Mouse (Mus musculus) stomach, embryonic 15.5 days (tissue): ENCODE data around the gene Syf2. TPM values are rescaled to one million over a fixed set of nuclear protein-coding genes. Genes with fewer than 3 reads are reported as not detected.

Experiments
- ATAC-seq: fragments of 200-750 bp; cut with Nextera tagmentation; 2 replicates; pipeline ENCODE4 v1.8.0; 2017; ENCODE audit warnings: low read depth, moderate number of reproducible peaks, moderate TSS enrichment; ENCODE audit not compliant: insufficient read depth, low FRiP score
- H3K27ac ChIP-seq: fragments of 300-500 bp; sonication (generic); 2 replicates; pipeline ENCODE4 v1.5.1; 2015; ENCODE audit warnings: mild to moderate bottlenecking, inconsistent platforms
- H3K27me3 ChIP-seq: fragments of 300-500 bp; sonication (generic); replicated peaks from 2 replicates; pipeline ENCODE4 v1.6.1; 2015; ENCODE audit warnings: inconsistent platforms
- H3K36me3 ChIP-seq: fragments of 300-500 bp; sonication (generic); 2 replicates; pipeline ENCODE4 v1.6.1; 2015; ENCODE audit warnings: inconsistent platforms
- H3K4me1 ChIP-seq: fragments of 300-500 bp; sonication (generic); 2 replicates; pipeline ENCODE4 v1.6.1; 2015; ENCODE audit warnings: inconsistent platforms
- H3K4me2 ChIP-seq: fragments of 300-500 bp; sonication (generic); 2 replicates; pipeline ENCODE4 v1.6.1; 2015; ENCODE audit warnings: mild to moderate bottlenecking, inconsistent platforms
- H3K4me3 ChIP-seq: fragments of 300-500 bp; sonication (generic); replicated peaks from 2 replicates; pipeline ENCODE4 v1.5.1; 2015; ENCODE audit warnings: inconsistent platforms
- H3K9ac ChIP-seq: fragments of 300-500 bp; sonication (generic); 2 replicates; pipeline ENCODE4 v1.6.1; 2015; ENCODE audit warnings: inconsistent platforms
- H3K9me3 ChIP-seq: fragments of 300-500 bp; sonication (generic); 2 replicates; pipeline ENCODE4 v1.6.1; 2016; ENCODE audit warnings: inconsistent platforms
- WGBS: fragments of 180-500 bp; shearing (Covaris S2); methylation state at CpG from one replicate; pipeline ENCODE4 v1.1.7; 2015; 5-methylcytosine and 5-hydroxymethylcytosine counted together
- polyA plus RNA-seq: library from polyadenylated mRNA; unstranded; fragments of >200 nt; fragmentation: Nextera tagmentation; extraction: Ambion mirVana; gene quantifications from 2 replicates; pipeline ENCODE4 v1.2.1, GENCODE M21; 2015

Syf2 gene
- polyA plus RNA-seq, 1 experiment from 2014 or later = 70.2 TPM

DNA sequence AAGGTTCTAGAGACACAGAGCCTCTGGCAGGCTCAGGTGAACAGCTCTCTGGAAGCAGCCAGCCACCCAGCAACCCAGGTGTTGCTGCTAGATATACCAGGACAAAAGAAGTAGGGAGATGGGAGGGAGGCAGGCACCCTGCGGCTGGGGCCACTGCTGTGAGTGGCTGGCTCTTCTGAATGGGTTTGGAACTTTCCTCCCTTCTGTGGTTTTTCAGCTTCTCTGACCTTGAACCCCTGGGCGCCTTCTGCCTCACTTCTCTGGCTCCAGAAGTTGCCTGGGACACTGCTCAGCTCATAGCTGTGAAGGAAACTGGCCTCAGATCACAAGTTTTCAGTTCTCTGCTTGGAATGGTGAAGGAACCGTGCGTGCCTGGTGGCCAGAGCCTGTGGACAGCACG lies 52.4 kb downstream of the Syf2 start:
- H3K27ac ChIP-seq = no peak overlapping the region
- H3K9ac ChIP-seq = no peak overlapping the region
- 50% methylated on average over 5 of the region's 5 CpGs for WGBS
- no peaks in the 10 kb centered on the region for H3K9me3 ChIP-seq
- ATAC-seq = no peak
- H3K27me3 ChIP-seq = no peaks in the 10 kb centered on the region
- H3K4me2 ChIP-seq = no peak overlapping the region
- no peak overlapping the region for H3K4me3 ChIP-seq
- no peaks in the 10 kb centered on the region for H3K36me3 ChIP-seq
- no peaks in the 10 kb centered on the region for H3K4me1 ChIP-seq

DNA sequence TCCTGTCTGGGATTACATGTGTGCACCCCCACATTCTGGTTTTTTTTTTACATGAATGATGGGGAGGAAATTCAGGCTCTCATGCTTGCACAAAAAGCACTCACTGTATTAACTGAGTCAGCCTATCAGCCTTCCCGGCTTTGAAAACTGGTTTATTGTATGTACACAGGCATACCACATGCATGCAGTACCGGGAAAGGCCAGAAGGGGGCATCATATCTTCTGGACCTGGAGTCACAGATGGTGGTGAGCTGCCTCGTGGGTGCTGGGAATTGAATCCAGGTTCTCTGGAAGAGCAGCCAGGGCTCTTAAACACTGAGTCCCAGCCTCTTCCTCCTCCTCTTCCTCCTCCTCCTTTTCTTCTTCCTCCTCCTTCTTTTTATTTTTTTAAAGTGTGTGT lies 53.9 kb downstream of the Syf2 start:
- no peak for ATAC-seq
- no peaks in the 10 kb centered on the region for H3K27me3 ChIP-seq
- no peaks in the 10 kb centered on the region for H3K36me3 ChIP-seq
- no peaks in the 10 kb centered on the region for H3K4me1 ChIP-seq
- H3K4me2 ChIP-seq = no peak overlapping the region
- no peaks in the 10 kb centered on the region for H3K9me3 ChIP-seq
- H3K9ac ChIP-seq = no peak overlapping the region
- WGBS = 65% methylated on average over 3 of the region's 3 CpGs
- no peak overlapping the region for H3K27ac ChIP-seq
- no peak overlapping the region for H3K4me3 ChIP-seq

DNA sequence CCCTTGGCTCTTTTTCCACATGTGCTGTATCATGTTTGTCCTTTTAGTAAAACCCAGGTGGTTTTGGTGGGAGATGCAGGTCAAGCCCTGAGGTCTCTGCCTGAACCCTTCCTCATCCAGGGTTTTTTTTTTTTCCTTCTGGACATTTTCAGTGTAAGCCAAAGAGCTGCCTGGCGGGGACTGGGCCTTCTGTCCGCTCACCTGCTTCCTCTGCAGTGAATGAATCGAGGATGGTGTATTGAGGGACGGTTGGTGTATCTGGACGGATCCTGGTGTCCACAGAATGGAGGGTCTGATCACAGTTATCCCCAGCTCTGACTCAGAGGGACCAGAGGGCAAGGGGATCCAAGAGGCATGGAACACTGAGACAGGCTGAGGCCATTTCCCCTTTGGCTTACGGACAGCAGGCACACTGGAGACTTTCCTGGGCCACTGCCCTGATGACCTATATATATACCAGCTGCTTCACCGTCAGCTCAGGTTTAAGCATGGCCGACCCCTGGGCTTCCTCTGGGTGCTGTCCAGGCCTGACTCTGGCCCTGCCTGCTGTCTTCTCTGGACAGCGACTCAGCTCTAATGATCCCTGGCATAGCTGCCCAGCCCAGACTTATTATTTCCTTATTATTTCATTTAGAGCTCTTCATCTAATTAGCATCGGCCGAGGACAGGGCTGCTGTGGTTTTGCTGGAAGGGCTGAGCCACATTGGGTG lies 55.1 kb downstream of the Syf2 start:
- Histone ChIP-seq H3K4me3 (no peak overlapping the region), H3K9ac (no peak overlapping the region), H3K36me3 (no peaks in the 10 kb centered on the region), H3K4me2 (no peak overlapping the region), H3K4me1 (no peaks in the 10 kb centered on the region), H3K9me3 (no peaks in the 10 kb centered on the region), H3K27me3 (no peaks in the 10 kb centered on the region), H3K27ac (no peak overlapping the region)
- WGBS = 76% methylated on average over 11 of the region's 11 CpGs
- ATAC-seq = no peak

DNA sequence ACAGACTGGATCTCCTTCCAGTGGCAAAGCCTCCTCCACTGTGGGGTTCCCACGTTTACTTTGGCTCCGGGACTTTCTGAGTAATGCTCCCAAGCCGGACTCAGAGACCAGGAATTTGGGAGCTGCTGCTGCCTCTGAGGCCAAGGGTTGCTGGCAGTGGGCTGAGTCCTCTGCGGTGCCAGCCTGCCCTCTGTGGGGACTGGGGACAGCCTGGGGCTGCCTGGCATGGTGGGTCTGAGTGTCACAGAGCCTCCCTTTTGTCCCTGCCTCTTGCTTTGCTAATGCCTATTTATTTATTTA lies 55.6 kb downstream of the Syf2 start:
- H3K36me3 ChIP-seq = no peaks in the 10 kb centered on the region
- H3K9ac ChIP-seq = no peak overlapping the region
- H3K27me3 ChIP-seq = no peaks in the 10 kb centered on the region
- no peak overlapping the region for H3K4me3 ChIP-seq
- H3K4me2 ChIP-seq = no peak overlapping the region
- 56% methylated on average over 4 of the region's 4 CpGs for WGBS
- H3K27ac ChIP-seq = no peak overlapping the region
- no peaks in the 10 kb centered on the region for H3K4me1 ChIP-seq
- H3K9me3 ChIP-seq = no peaks in the 10 kb centered on the region
- ATAC-seq = no peak

DNA sequence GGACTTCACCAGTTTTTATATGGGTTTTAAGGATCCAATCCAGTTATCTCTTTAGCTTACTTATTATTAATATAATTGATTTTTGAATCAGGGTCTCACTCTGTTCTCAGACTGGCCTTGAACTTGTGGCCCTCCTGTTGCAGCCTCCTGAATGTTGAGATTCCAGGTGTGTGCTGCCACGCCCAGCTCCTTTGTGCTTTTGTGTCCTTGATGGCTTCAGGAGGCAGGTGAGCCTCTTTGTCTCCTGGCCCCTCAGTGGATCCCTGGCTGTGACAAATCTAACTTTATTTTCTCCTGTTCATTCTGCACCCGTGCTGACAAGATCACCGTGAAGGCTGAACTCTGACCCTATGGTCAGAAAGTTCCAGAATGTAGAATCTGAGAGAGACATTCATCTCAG lies 56.3 kb downstream of the Syf2 start:
- WGBS = 78% methylated on average over 3 of the region's 3 CpGs
- no peaks in the 10 kb centered on the region for H3K4me1 ChIP-seq
- H3K9me3 ChIP-seq = no peaks in the 10 kb centered on the region
- H3K4me2 ChIP-seq = no peak overlapping the region
- no peak for ATAC-seq
- H3K4me3 ChIP-seq = no peak overlapping the region
- H3K36me3 ChIP-seq = no peaks in the 10 kb centered on the region
- H3K27me3 ChIP-seq = no peaks in the 10 kb centered on the region
- no peak overlapping the region for H3K27ac ChIP-seq
- H3K9ac ChIP-seq = no peak overlapping the region

Other genes with a start within 250 kb of the Syf2 start
- gene Man1c1, start 226.6 kb upstream of the Syf2 start, polyA plus RNA-seq = 2.5 and 3.1 TPM in 2 replicates
- 19.6 and 20.8 TPM in 2 replicates for gene Ldlrap1, start 162.9 kb upstream of the Syf2 start, polyA plus RNA-seq
- 38.2 and 41.5 TPM in 2 replicates for gene Maco1, start 77.6 kb upstream of the Syf2 start, polyA plus RNA-seq
- gene Rhd, start 66.4 kb upstream of the Syf2 start, polyA plus RNA-seq = 18.4 and 39.4 TPM in 2 replicates
- 167 and 170 TPM in 2 replicates for gene Tmem50a, start 15.9 kb upstream of the Syf2 start, polyA plus RNA-seq
- 500 and 512 TPM in 2 replicates for gene Rsrp1, start 7.3 kb upstream of the Syf2 start, polyA plus RNA-seq
- 0.21 and 0.26 TPM in 2 replicates for gene Runx3, start 189.8 kb downstream of the Syf2 start, polyA plus RNA-seq